Comparison of ENCODE assay signal across 11 mouse cellular contexts in the genomic region with DNA sequence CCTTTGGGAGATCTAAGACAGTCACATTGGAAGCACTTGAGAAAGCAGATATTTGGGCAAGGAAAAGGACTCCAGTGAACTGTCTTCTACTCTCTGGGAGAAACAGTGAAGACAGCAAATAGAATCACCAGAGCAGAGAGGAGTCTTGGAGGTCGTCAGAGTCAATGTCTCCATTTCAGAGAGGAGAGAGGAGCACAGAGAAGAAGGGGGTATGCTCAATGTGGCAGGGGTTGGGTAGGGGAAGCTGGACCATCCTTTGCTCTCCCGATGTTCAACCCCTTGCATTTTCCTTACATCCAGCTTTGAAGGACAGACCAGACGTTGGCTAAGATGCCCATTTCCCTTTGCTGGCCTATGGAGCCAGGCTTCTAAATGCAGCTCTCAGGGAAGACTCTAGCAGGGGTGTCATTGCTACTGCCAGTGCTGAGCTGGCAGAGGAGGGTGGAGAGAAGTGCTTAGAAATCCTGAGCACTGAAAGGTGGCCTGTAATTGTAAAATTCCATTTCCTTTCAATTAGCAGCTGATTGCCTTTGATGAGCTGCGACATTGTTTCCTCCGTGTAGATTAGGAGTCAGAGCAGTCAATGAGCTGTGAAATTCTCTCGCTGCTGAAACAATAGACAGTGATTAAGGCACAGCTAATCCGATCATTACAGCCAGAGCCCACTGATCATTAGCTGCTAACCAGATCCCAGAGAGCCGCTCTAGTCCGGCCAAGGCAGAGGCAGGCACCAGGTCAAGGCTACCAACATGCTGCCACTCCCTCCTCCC.
DNase-seq lines count a peak whose midpoint lies in the region; ATAC-seq and TF ChIP-seq lines count a peak whose summit lies in the region.
"Had no signal": no experiment of that assay in that cellular context is flagged by ENCODE, and none has a peak within 500 bp of the region (broad histone marks: within the 10 kb centered on the region; RNA-seq: fewer than 3 reads in every experiment).

No protein-coding gene starts in this region.

- H3K9me3 ChIP-seq in forebrain, embryonic 16.5 days (ENCODE audit: control insufficient read depth, low read length) = no peaks in the 10 kb centered on the region
- H3K9me3 ChIP-seq in midbrain, postnatal 0 days (ENCODE audit: low read length) = no peaks in the 10 kb centered on the region

- 4% methylated on average over 9 of the region's 9 CpGs for WGBS in forebrain, embryonic 16.5 days
- 18% methylated on average over 9 of the region's 9 CpGs for WGBS in midbrain, postnatal 0 days

- ATAC-seq in forebrain, embryonic 16.5 days = peak; percentile 87
- ATAC-seq in midbrain, postnatal 0 days (ENCODE audit: low FRiP score) = no peak
- ATAC-seq in erythroblast, adult 5-6 weeks (replicated peaks; ENCODE audit: low FRiP score, poor library complexity, severe bottlenecking) = no peak

- peaks cover 13% of the 10 kb centered on the region for H3K4me1 ChIP-seq in forebrain, embryonic 16.5 days (replicated peaks; ENCODE audit: control insufficient read depth, insufficient read depth, low read length)
- peaks cover 10% of the 10 kb centered on the region; the same call in 1 of the 2 replicates for H3K4me1 ChIP-seq in midbrain, postnatal 0 days (ENCODE audit: insufficient read depth, low read length)

- H3K4me2 ChIP-seq in forebrain, embryonic 16.5 days (ENCODE audit: low read length) = no peak overlapping the region
- H3K4me2 ChIP-seq in midbrain, postnatal 0 days (ENCODE audit: low read depth, low read length, poor library complexity, severe bottlenecking) = no peak overlapping the region

- DNase-seq in Muller cell, postnatal 12 days (ENCODE audit: inconsistent ontology term) = peak; percentile 92
- DNase-seq in brain, adult 2 months (ENCODE audit: low read depth, low spot score) = peak; percentile 21
- DNase-seq in midbrain, postnatal 0 days (ENCODE audit: low spot score) = peak; percentile 65
- no peak for DNase-seq in urinary bladder, postnatal 10 days (ENCODE audit: low spot score)
- no peak for DNase-seq in spleen, postnatal 14 days (ENCODE audit: low spot score in 2 of 2)
- DNase-seq: heart, adult 2 months; lung, postnatal 14 days had no signal

- no peak overlapping the region for H3K4me3 ChIP-seq in forebrain, embryonic 16.5 days (replicated peaks; ENCODE audit: low read length)
- no peak overlapping the region for H3K4me3 ChIP-seq in midbrain, postnatal 0 days (ENCODE audit: low read depth, low read length)
- H3K4me3 ChIP-seq: heart, adult 2 months; layer of hippocampus, adult 2 months; myocyte had no signal

- no peaks in the 10 kb centered on the region; the same call in 1 of the 2 replicates for H3K27me3 ChIP-seq in forebrain, embryonic 16.5 days (replicated peaks; ENCODE audit: control insufficient read depth, insufficient read depth, low read length)
- no peaks in the 10 kb centered on the region for H3K27me3 ChIP-seq in midbrain, postnatal 0 days (ENCODE audit: insufficient read depth, low read length)

- H3K36me3 ChIP-seq in forebrain, embryonic 16.5 days (ENCODE audit: control insufficient read depth, insufficient read depth) = no peaks in the 10 kb centered on the region
- H3K36me3 ChIP-seq in midbrain, postnatal 0 days (ENCODE audit: insufficient read depth, low read length) = no peaks in the 10 kb centered on the region

- no peak overlapping the region for H3K9ac ChIP-seq in forebrain, embryonic 16.5 days (replicated peaks; ENCODE audit: low read depth, low read length)
- H3K9ac ChIP-seq in midbrain, postnatal 0 days (replicated peaks; ENCODE audit: low read length, poor library complexity, severe bottlenecking) = no peak overlapping the region

- no peak for TF ChIP-seq CTCF in midbrain, postnatal 0 days (IDR thresholded peaks at IDR 0.05)

- no peak overlapping the region for H3K27ac ChIP-seq in forebrain, embryonic 16.5 days (ENCODE audit: low read length)
- H3K27ac ChIP-seq in midbrain, postnatal 0 days (ENCODE audit: low read depth, low read length) = no peak overlapping the region
- H3K27ac ChIP-seq: heart, adult 2 months; layer of hippocampus, adult 2 months had no signal

Comparison
In these comparisons a context has a peak if more than half of its experiments do, and no peak if none do; other contexts are left out.
1. DNase-seq: peak in Muller cell, postnatal 12 days (single experiment), brain, adult 2 months (single experiment) and midbrain, postnatal 0 days (single experiment); none in urinary bladder, postnatal 10 days (single experiment) and spleen, postnatal 14 days (0 of 2).